Mouse (Mus musculus): ENCODE data around the gene Kiss1r. TPM values are rescaled to one million over a fixed set of nuclear protein-coding genes. Genes with fewer than 3 reads are reported as not detected.
"Not testable (repeated sequence)": the region's sequence is repeated elsewhere in the genome, so short reads cannot be mapped to it uniquely, and the experiment has no call there.

Kiss1r gene
- polyA plus RNA-seq, 1 experiment from 2014 or later, result 0.48 TPM

DNA sequence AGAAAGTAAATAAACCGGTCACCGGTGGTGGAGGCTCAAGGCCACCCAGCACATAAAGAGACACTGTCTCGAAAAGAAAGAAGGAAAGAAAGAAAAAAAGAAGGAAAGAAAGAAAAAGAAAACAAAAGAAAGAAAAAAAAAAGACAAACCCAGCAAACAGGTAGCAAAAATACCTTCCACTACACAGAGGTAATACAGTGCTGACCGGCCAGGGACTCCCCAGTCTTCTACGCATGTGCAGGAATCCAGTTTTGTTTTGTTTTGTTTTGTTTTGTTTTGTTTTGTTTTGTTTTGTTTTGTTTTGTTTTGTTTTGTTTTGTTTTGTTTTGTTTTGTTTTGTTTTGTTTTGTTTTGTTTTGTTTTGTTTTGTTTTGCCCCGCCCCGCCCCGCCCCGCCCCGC lies 42.6 kb downstream of the Kiss1r start:
- Histone ChIP-seq H3K4me3 (peak overlapping the region; percentile 99), H3K27me3 (ENCODE audit: poor library complexity, severe bottlenecking) (peaks cover 15% of the 10 kb centered on the region), H3K27ac (peak overlapping the region; percentile 91), H3K36me3 (replicated peaks) (peaks cover 34% of the 10 kb centered on the region), H3K4me1 (peaks cover 39% of the 10 kb centered on the region)
- not testable (repeated sequence) for DNase-seq (ENCODE audit: extremely low spot score, low spot score); H3K9me3 ChIP-seq
- WGBS, result 38% methylated on average over 10 of the region's 10 CpGs

DNA sequence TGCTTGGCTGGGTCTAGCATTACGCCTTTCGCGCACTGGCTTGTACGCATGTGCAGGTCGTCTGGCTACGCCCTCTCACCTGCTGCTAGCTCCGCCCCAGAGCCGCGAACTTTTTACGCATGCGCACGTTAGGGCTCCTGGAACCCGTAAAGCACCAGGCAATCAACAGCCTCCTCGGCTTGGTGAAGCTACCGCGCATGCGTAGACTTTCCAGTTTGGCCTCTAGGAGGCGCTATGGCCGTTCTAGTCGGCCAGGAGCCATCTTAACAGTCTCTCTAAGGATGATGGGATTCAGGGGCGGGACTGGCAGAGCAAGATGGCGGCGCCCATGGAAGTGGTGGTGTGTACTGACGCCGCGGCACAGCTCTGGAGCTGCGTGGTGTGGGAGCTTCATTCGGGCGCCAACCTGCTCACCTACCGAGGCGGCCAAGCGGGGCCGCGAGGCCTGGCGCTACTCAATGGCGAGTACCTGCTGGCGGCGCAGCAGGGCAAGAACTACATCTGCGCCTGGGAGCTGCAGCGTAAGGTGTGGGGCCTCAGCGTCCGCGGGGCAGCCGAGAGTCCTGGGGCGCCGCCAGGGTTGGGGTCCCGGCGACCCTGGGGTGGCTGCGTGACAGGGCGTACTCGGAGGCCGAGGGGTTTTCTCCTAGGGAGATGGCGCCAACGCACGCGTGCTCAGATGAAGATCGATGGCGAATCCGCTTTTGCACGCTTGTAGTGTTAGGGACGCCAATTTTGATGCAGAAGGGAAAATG lies 43.3 kb downstream of the Kiss1r start, which contains the start of gene Wdr18:
Gene Wdr18, plus strand, starts transcription at position 306 of the 755 bp plus-strand sequence.
- peaks cover 40% of the 10 kb centered on the region for H3K36me3 ChIP-seq (replicated peaks)
- WGBS, result under 1% methylated on average over 61 of the region's 61 CpGs
- peak within 1 kb of the TSS; percentile 99 for H3K4me3 ChIP-seq
- peaks cover 39% of the 10 kb centered on the region for H3K4me1 ChIP-seq
- H3K27me3 ChIP-seq (ENCODE audit: poor library complexity, severe bottlenecking), result peaks cover 15% of the 10 kb centered on the region
- peak; percentile 100 for DNase-seq (ENCODE audit: extremely low spot score, low spot score)
- peak within 1 kb of the TSS; percentile 91 for H3K27ac ChIP-seq
- H3K9me3 ChIP-seq, result no peaks in the 10 kb centered on the region

DNA sequence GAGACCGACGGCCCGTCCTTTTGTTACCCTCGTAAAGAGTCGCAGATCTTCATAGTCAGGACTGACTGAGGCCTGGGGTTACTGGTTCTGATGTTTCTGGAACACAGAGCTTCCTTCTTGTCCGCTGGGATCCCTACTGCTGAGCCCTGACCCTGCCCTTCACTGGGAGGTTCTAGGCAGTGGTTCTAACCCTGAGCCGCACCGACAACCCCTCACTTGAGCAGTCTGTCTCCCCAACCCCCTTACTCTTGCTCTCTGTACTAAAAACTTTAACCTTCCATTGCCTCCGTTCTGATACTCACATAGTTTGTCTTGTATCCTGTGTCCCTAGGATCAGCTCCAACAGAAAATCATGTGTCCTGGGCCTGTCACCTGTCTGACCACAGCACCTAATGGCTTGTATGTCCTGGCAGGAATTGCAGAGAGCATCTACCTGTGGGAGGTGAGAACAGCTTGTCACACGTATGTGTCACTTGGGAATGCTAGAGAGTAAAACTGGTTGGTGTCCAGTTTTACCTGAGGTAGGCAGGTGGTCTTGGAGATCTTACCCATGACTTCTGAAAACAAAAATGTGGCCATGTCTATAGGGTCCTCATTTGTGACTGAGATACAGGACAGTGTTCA lies 44.0 kb downstream of the Kiss1r start:
- no peak for DNase-seq (ENCODE audit: extremely low spot score, low spot score)
- 19% methylated on average over 10 of the region's 10 CpGs for WGBS
- H3K4me1 ChIP-seq, result peaks cover 39% of the 10 kb centered on the region
- H3K36me3 ChIP-seq (replicated peaks), result peaks cover 47% of the 10 kb centered on the region
- peak overlapping the region; percentile 91 for H3K27ac ChIP-seq
- no peaks in the 10 kb centered on the region for H3K9me3 ChIP-seq
- peak overlapping the region; percentile 99 for H3K4me3 ChIP-seq
- peaks cover 9% of the 10 kb centered on the region for H3K27me3 ChIP-seq (ENCODE audit: poor library complexity, severe bottlenecking)

- Histone ChIP-seq H3K9me3 (no peaks in the 10 kb centered on the region), H3K4me3 (no peak overlapping the region), H3K27me3 (ENCODE audit: poor library complexity, severe bottlenecking) (peaks cover 22% of the 10 kb centered on the region), H3K36me3 (replicated peaks) (peaks cover 78% of the 10 kb centered on the region), H3K27ac (no peak overlapping the region), H3K4me1 (peaks cover 18% of the 10 kb centered on the region)
- no peak for DNase-seq (ENCODE audit: extremely low spot score, low spot score)
- 89% methylated on average over 7 of the region's 7 CpGs for WGBS
These were observed 48.0 kb downstream of the Kiss1r start for GRCm38 (mm10) chr10:79964727-79965126.

GRCm38 (mm10) chr10:79965325-79965724 lies 48.6 kb downstream of the Kiss1r start:
- DNase-seq (ENCODE audit: extremely low spot score, low spot score), result no peak
- H3K36me3 ChIP-seq (replicated peaks), result peaks cover 78% of the 10 kb centered on the region
- H3K27me3 ChIP-seq (ENCODE audit: poor library complexity, severe bottlenecking), result peaks cover 28% of the 10 kb centered on the region
- no peak overlapping the region for H3K4me3 ChIP-seq
- H3K9me3 ChIP-seq, result no peaks in the 10 kb centered on the region
- H3K27ac ChIP-seq, result no peak overlapping the region
- H3K4me1 ChIP-seq, result peaks cover 13% of the 10 kb centered on the region
- 91% methylated on average over 5 of the region's 5 CpGs for WGBS

GRCm38 (mm10) chr10:79966886-79967400 lies 50.2 kb downstream of the Kiss1r start:
- Histone ChIP-seq H3K9me3 (no peaks in the 10 kb centered on the region), H3K27me3 (ENCODE audit: poor library complexity, severe bottlenecking) (peaks cover 45% of the 10 kb centered on the region), H3K36me3 (replicated peaks) (peaks cover 71% of the 10 kb centered on the region), H3K4me1 (peaks cover 15% of the 10 kb centered on the region), H3K4me3 (0 out of 2 replicates have a peak overlapping the region, but pooled peaks have one; percentile 6), H3K27ac (no peak overlapping the region)
- DNase-seq (ENCODE audit: extremely low spot score, low spot score), result no peak
- WGBS, result 91% methylated on average over 5 of the region's 5 CpGs

GRCm38 (mm10) chr10:79968181-79968580 lies 51.4 kb downstream of the Kiss1r start:
- DNase-seq (ENCODE audit: extremely low spot score, low spot score), result no peak
- H3K36me3 ChIP-seq (replicated peaks), result peaks cover 58% of the 10 kb centered on the region
- WGBS, result 85% methylated on average over 1 of the region's 1 CpGs

GRCm38 (mm10) chr10:79969124-79969568 lies 52.4 kb downstream of the Kiss1r start:
- WGBS, result 20% methylated on average over 3 of the region's 3 CpGs
- H3K27me3 ChIP-seq (ENCODE audit: poor library complexity, severe bottlenecking), result peaks cover 66% of the 10 kb centered on the region
- peaks cover 55% of the 10 kb centered on the region for H3K36me3 ChIP-seq (replicated peaks)

More at GRCm38 (mm10) chr10:79968181-79968580, 51.4 kb downstream of the Kiss1r start:
- no peaks in the 10 kb centered on the region for H3K9me3 ChIP-seq
- H3K27me3 ChIP-seq (ENCODE audit: poor library complexity, severe bottlenecking), result peaks cover 57% of the 10 kb centered on the region
- no peak overlapping the region for H3K27ac ChIP-seq
- H3K4me1 ChIP-seq, result peaks cover 18% of the 10 kb centered on the region
- no peak overlapping the region for H3K4me3 ChIP-seq

GRCm38 (mm10) chr10:79970415-79971182 lies 53.8 kb downstream of the Kiss1r start, which contains the start of gene Grin3b:
Gene Grin3b, plus strand, starts transcription at chr10:79970715.
- Histone ChIP-seq H3K27me3 (ENCODE audit: poor library complexity, severe bottlenecking) (peaks cover 66% of the 10 kb centered on the region), H3K9me3 (no peaks in the 10 kb centered on the region), H3K36me3 (replicated peaks) (peaks cover 55% of the 10 kb centered on the region), H3K27ac (peak within 1 kb of the TSS; percentile 59; the same call in 1 of the 2 replicates), H3K4me1 (peaks cover 18% of the 10 kb centered on the region), H3K4me3 (peak within 1 kb of the TSS; percentile 50)
- DNase-seq (ENCODE audit: extremely low spot score, low spot score), result no peak
- 8% methylated on average over 47 of the region's 47 CpGs for WGBS

More at GRCm38 (mm10) chr10:79969124-79969568, 52.4 kb downstream of the Kiss1r start:
- no peak for DNase-seq (ENCODE audit: extremely low spot score, low spot score)
- Histone ChIP-seq H3K27ac (no peak overlapping the region), H3K4me1 (peaks cover 18% of the 10 kb centered on the region), H3K9me3 (no peaks in the 10 kb centered on the region), H3K4me3 (no peak overlapping the region)

GRCm38 (mm10) chr10:79971183-79971497 lies 54.4 kb downstream of the Kiss1r start:
- Histone ChIP-seq H3K4me3 (peak overlapping the region; percentile 50), H3K9me3 (0 out of 2 replicates have a peak, but pooled peaks cover 1% of the 10 kb centered on the region), H3K27me3 (ENCODE audit: poor library complexity, severe bottlenecking) (peaks cover 66% of the 10 kb centered on the region), H3K36me3 (replicated peaks) (peaks cover 55% of the 10 kb centered on the region), H3K4me1 (peaks cover 18% of the 10 kb centered on the region), H3K27ac (peak overlapping the region; percentile 59; the same call in 1 of the 2 replicates)
- WGBS, result 6% methylated on average over 21 of the region's 21 CpGs
- DNase-seq (ENCODE audit: extremely low spot score, low spot score), result no peak
